Mouse (Mus musculus): ENCODE data around the gene Olfr1415. TPM values are rescaled to one million over a fixed set of nuclear protein-coding genes. Genes with fewer than 3 reads are reported as not detected.

The Olfr1415 gene
- total and polyA plus RNA-seq, 3 experiments, result not detected

- TF ChIP-seq EP300 (IDR thresholded peaks at IDR 0.05; ENCODE audit: low read length) (no peak), KAT2A (IDR thresholded peaks at IDR 0.05; ENCODE audit: insufficient replicate concordance, low read length) (no peak), UBTF (IDR thresholded peaks at IDR 0.05; ENCODE audit: low read depth, low read length) (no peak), ZC3H11A (IDR thresholded peaks at IDR 0.05; ENCODE audit: low read depth, low read length) (no peak)
- peaks cover 64% of the 10 kb centered on the region for H3K27me3 ChIP-seq (replicated peaks)
- H3K4me2 ChIP-seq (ENCODE audit: insufficient read depth, low read depth, poor library complexity, severe bottlenecking), result no peak overlapping the region
- dilution Hi-C loops (cut with MboI; ENCODE audit: extremely low pct_ligation_motif_present, extremely low pct_unique_long_range_greater_than_20kb, low sequenced_read_pairs), result no loop called here
- no peak overlapping the region for H3K4me3 ChIP-seq (replicated peaks in 1 of 3; ENCODE audit: low read depth in 2 of 3, low read length in 2 of 3, poor library complexity in 1 of 3)
- H3K4me1 ChIP-seq (ENCODE audit: control insufficient read depth in 1 of 2, insufficient read depth in 2 of 2), result peaks cover 7 to 12% of the 10 kb centered on the region in 2 experiments
- in situ Hi-C loops (cut with MboI; ENCODE audit: low pct_ligation_motif_present, low pct_unique_long_range_greater_than_20kb, low sequenced_read_pairs), result loop anchor here (5.0 kb wide), 1 partner anchor 93 kb away; no protein-coding TSS in a partner anchor
- H3K9ac ChIP-seq (ENCODE audit: insufficient read depth, low read depth), result no peak overlapping the region
- no peak for DNase-seq (ENCODE audit: extremely low read depth)
- no peak overlapping the region for H3K27ac ChIP-seq (ENCODE audit: insufficient read depth, low read depth)
- no peaks in the 10 kb centered on the region for H3K36me3 ChIP-seq (replicated peaks in 1 of 2; ENCODE audit: control insufficient read depth in 1 of 2, insufficient read depth in 1 of 2, low read length in 1 of 2)
- no peaks in the 10 kb centered on the region for H3K9me3 ChIP-seq (replicated peaks; ENCODE audit: low read length)
- no peaks in the 10 kb centered on the region for H3K79me2 ChIP-seq (replicated peaks; ENCODE audit: control insufficient read depth, extremely low read depth, insufficient read depth, poor library complexity, severe bottlenecking)
Observed at GRCm38 (mm10) chr1:92519046-92519445, 23.1 kb upstream of the Olfr1415 start.

GRCm38 (mm10) chr1:92518561-92518960 is 22.7 kb upstream of the Olfr1415 start, which contains the start of gene Olfr1414:
Gene Olfr1414, minus strand, starts transcription at chr1:92518661.
- DNase-seq (ENCODE audit: extremely low read depth), result no peak
- TF ChIP-seq NRF1 (IDR thresholded peaks at IDR 0.05; ENCODE audit: low read depth, low read length) (no peak), MYC (IDR thresholded peaks at IDR 0.05; ENCODE audit: low read depth, low read length) (no peak), TBP (conservative IDR thresholded peaks at IDR 0.05; ENCODE audit: low read depth, low read length) (no peak), USF1 (IDR thresholded peaks at IDR 0.05; ENCODE audit: low read depth, low read length) (no peak), ETS1 (conservative IDR thresholded peaks at IDR 0.05; ENCODE audit: low read depth, low read length) (no peak), CTCF (conservative IDR thresholded peaks at IDR 0.05 in 1 of 2, IDR thresholded peaks at IDR 0.05 in 1 of 2; ENCODE audit: low read depth in 2 of 2, low read length in 2 of 2) (no peak), KAT2A (IDR thresholded peaks at IDR 0.05; ENCODE audit: insufficient replicate concordance, low read length) (no peak), JUN (IDR thresholded peaks at IDR 0.05; ENCODE audit: insufficient read depth, low read depth, low read length) (no peak), IRF4 (IDR thresholded peaks at IDR 0.05; ENCODE audit: low read depth, low read length) (no peak)
- Histone ChIP-seq H3K9me3 (replicated peaks; ENCODE audit: low read length) (no peaks in the 10 kb centered on the region), H3K4me2 (ENCODE audit: insufficient read depth, low read depth, poor library complexity, severe bottlenecking) (no peak within 1 kb of the TSS), H3K4me1 (ENCODE audit: control insufficient read depth in 1 of 2, insufficient read depth in 2 of 2) (peaks cover 10 to 15% of the 10 kb centered on the region in 2 experiments), H3K36me3 (replicated peaks in 1 of 2; ENCODE audit: control insufficient read depth in 1 of 2, insufficient read depth in 1 of 2, low read length in 1 of 2) (no peaks in the 10 kb centered on the region), H3K4me3 (replicated peaks in 1 of 3; ENCODE audit: low read depth in 2 of 3, low read length in 2 of 3, poor library complexity in 1 of 3) (no peak within 1 kb of the TSS), H3K9ac (ENCODE audit: insufficient read depth, low read depth) (no peak within 1 kb of the TSS), H3K27ac (ENCODE audit: insufficient read depth, low read depth) (no peak within 1 kb of the TSS), H3K79me2 (replicated peaks; ENCODE audit: control insufficient read depth, extremely low read depth, insufficient read depth, poor library complexity, severe bottlenecking) (no peaks in the 10 kb centered on the region), H3K27me3 (replicated peaks) (peaks cover 59% of the 10 kb centered on the region)
- in situ Hi-C loops (cut with MboI; ENCODE audit: low pct_ligation_motif_present, low pct_unique_long_range_greater_than_20kb, low sequenced_read_pairs) (loop anchor here (5.0 kb wide), 1 partner anchor 94 kb away; no protein-coding TSS in a partner anchor), dilution Hi-C loops (cut with MboI; ENCODE audit: extremely low pct_ligation_motif_present, extremely low pct_unique_long_range_greater_than_20kb, low sequenced_read_pairs) (no loop called here)

GRCm38 (mm10) chr1:92515390-92515789 is 19.5 kb upstream of the Olfr1415 start:
- Histone ChIP-seq H3K9ac (ENCODE audit: insufficient read depth, low read depth) (no peak overlapping the region), H3K4me2 (ENCODE audit: insufficient read depth, low read depth, poor library complexity, severe bottlenecking) (peak overlapping the region; percentile 68), H3K4me3 (replicated peaks in 1 of 3; ENCODE audit: low read depth in 2 of 3, low read length in 2 of 3, poor library complexity in 1 of 3) (peak overlapping the region in 2 of 3 experiments; percentile 31 to 48), H3K36me3 (replicated peaks in 1 of 2; ENCODE audit: control insufficient read depth in 1 of 2, insufficient read depth in 1 of 2, low read length in 1 of 2) (no peaks in the 10 kb centered on the region), H3K27me3 (replicated peaks) (peaks cover 49% of the 10 kb centered on the region), H3K79me2 (replicated peaks; ENCODE audit: control insufficient read depth, extremely low read depth, insufficient read depth, poor library complexity, severe bottlenecking) (no peaks in the 10 kb centered on the region), H3K4me1 (ENCODE audit: control insufficient read depth in 1 of 2, insufficient read depth in 2 of 2) (peaks cover 10 to 15% of the 10 kb centered on the region in 2 experiments), H3K27ac (ENCODE audit: insufficient read depth, low read depth) (peak overlapping the region; percentile 63), H3K9me3 (replicated peaks; ENCODE audit: low read length) (no peaks in the 10 kb centered on the region)
- dilution Hi-C loops (cut with MboI; ENCODE audit: extremely low pct_ligation_motif_present, extremely low pct_unique_long_range_greater_than_20kb, low sequenced_read_pairs) (no loop called here), in situ Hi-C loops (cut with MboI; ENCODE audit: low pct_ligation_motif_present, low pct_unique_long_range_greater_than_20kb, low sequenced_read_pairs) (loop anchor here (5.0 kb wide), 1 partner anchor 97 kb away; no protein-coding TSS in a partner anchor)
- DNase-seq (ENCODE audit: extremely low read depth), result peak; percentile 51
- TF ChIP-seq MAFK (IDR thresholded peaks at IDR 0.05; ENCODE audit: insufficient replicate concordance, low read length) (no peak), ZKSCAN1 (IDR thresholded peaks at IDR 0.05; ENCODE audit: borderline replicate concordance, low read depth, low read length) (no peak), NELFE (IDR thresholded peaks at IDR 0.05; ENCODE audit: low read depth, low read length) (no peak; the same call in 1 of the 2 replicates), MEF2A (IDR thresholded peaks at IDR 0.05; ENCODE audit: borderline replicate concordance, low read depth, low read length) (no peak), KAT2A (IDR thresholded peaks at IDR 0.05; ENCODE audit: insufficient replicate concordance, low read length) (no peak), USF1 (IDR thresholded peaks at IDR 0.05; ENCODE audit: low read depth, low read length) (peak; percentile 53), SIN3A (IDR thresholded peaks at IDR 0.05; ENCODE audit: low read length) (no peak), TCF12 (IDR thresholded peaks at IDR 0.05; ENCODE audit: low read depth, low read length) (no peak), ZMIZ1 (IDR thresholded peaks at IDR 0.05; ENCODE audit: low read depth, low read length) (peak; percentile 46; the same call in 1 of the 2 replicates), MYC (IDR thresholded peaks at IDR 0.05; ENCODE audit: low read depth, low read length) (no peak), JUND (conservative IDR thresholded peaks at IDR 0.05; ENCODE audit: low read depth, low read length) (no peak), ZC3H11A (IDR thresholded peaks at IDR 0.05; ENCODE audit: low read depth, low read length) (no peak), TBP (conservative IDR thresholded peaks at IDR 0.05; ENCODE audit: low read depth, low read length) (0 out of 2 replicates have a peak, but pooled peaks have one; percentile 33), UBTF (IDR thresholded peaks at IDR 0.05; ENCODE audit: low read depth, low read length) (no peak), NRF1 (IDR thresholded peaks at IDR 0.05; ENCODE audit: low read depth, low read length) (no peak), BHLHE40 (IDR thresholded peaks at IDR 0.05; ENCODE audit: low read depth, low read length) (peak; percentile 75), POLR2AphosphoS2 (IDR thresholded peaks at IDR 0.05; ENCODE audit: low read depth, low read length) (no peak), RCOR1 (conservative IDR thresholded peaks at IDR 0.05; ENCODE audit: low read depth, low read length) (no peak)
